Mouse (Mus musculus) Muller cell, postnatal 12 days (primary cell): Measurements from ENCODE around the gene Stard8.
A peak's percentile ranks its signal among the peaks of the same experiment; 100 is the strongest.
"Not testable (repeated sequence)": the region's sequence is repeated elsewhere in the genome, so short reads cannot be mapped to it uniquely, and the experiment has no call there.

Experiments
- DNase-seq: peaks from one replicate; pipeline ENCODE4 v3.0.0-alpha.2; 2015; ENCODE audit errors: inconsistent ontology term

Gene Stard8

DNA sequence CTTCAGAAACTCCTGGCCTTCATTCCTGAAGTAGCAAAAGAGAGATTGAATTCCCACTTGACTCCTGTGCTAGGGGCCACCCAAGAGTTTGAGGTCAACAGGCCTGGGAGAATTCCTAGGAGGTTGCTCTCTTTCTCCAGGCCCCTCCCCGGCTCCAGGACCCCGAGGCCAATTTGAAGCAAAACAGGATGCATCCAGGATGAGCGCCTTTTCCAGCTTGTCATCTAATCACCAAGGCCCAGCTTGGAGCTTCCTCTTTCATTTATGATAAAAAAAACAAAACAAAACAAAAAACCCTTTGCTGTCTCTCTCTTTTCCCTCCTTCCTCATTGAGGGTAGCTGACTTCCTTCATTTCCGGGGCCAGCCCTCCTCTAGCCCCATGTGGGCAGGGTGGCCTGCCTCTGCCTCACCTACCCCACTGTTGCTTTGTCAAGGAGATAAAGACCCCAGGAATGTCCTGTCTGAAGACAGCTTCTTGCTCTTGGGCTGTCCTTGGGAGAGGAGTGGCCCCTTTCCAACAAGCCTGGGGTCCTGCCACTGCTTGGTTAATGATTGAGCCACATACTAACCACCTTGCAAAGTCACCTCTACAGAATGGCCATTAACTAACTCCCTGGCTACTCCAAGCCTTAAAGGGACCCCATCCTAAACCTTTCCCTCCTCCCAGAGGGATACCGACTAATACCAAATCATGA, 43.5 kb downstream of the Stard8 start:
- no peak for DNase-seq

DNA sequence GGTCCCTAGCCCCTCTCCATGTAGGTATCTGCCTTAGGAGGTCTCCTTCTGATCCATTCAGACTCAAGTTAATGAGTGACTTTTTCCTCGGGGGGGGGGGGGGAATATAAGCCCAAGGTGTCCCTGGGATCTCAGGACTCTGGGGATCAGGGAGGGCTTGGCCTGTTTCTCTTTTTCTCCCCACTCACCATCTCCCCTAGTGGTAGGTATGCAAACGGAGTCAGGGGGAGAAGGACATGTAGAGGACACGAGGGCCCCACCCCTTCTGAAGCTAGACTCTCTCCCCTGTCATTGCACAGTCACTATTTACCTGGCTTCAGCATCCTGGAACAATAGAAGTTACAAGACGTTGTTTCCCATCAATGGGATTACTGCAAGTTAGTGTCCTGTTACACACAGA, 45.1 kb downstream of the Stard8 start:
- DNase-seq: no peak

- no peak for DNase-seq
Observed at GRCm38 (mm10) chrX:99049247-99049646, 46.2 kb downstream of the Stard8 start.

DNA sequence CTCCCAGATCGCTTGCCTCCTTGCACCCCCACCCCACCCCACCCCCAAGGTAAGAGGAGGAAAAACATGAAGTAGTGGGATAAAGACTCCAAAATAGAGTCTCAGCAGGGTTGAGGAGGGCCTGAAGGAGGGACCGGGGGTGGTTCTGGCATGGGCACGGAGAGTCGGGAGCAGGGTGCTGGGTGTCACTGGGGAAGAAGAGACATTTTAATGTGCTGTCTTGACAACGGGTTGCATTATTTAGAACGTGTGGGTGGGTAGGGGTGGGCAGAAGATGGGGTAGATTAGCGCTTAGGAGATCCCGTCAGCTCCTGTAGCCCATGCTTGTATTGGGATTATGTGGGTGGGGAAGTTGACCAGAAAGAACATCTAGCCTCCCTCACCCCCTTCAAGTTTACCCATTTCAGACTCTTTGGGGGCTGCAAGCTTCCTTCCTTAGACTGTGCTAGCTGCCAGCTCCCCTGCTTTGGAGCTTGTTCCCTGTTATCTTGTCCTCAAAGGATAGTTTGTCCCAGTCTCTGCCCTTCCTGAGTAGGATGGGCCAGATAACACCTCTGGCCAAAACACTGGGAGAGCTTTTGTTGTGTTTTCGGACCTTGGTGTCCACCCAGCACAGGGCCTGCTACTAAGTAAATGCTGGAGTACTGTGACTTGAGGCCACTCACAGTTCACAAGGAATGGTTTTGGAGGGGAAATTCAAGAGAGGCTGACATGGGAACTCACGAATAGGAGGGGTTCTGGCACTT, 47.9 kb downstream of the Stard8 start:
- DNase-seq: no peak

DNA sequence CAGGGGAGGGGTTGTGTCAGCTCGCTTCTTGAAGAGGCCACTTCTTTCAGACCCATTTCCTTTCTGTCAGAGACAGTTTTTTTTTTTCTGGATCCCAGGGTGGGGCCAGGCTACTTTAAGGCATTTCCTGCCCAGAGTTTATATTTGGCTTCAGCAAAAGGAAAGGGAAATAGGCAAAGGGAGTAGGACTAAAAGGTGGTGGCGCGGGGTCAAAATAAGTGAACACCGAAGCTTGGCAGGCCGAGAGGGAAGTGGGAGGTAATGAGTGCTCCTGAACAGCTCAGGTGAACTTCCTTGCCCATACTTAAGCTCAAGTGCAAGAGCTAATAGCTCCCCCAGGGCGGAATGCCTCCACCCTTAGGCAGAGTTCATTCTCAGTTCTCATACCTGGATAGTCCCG, 49.2 kb downstream of the Stard8 start:
- no peak for DNase-seq

GRCm38 (mm10) chrX:99054512-99054911, 51.5 kb downstream of the Stard8 start:
- no peak for DNase-seq

DNA sequence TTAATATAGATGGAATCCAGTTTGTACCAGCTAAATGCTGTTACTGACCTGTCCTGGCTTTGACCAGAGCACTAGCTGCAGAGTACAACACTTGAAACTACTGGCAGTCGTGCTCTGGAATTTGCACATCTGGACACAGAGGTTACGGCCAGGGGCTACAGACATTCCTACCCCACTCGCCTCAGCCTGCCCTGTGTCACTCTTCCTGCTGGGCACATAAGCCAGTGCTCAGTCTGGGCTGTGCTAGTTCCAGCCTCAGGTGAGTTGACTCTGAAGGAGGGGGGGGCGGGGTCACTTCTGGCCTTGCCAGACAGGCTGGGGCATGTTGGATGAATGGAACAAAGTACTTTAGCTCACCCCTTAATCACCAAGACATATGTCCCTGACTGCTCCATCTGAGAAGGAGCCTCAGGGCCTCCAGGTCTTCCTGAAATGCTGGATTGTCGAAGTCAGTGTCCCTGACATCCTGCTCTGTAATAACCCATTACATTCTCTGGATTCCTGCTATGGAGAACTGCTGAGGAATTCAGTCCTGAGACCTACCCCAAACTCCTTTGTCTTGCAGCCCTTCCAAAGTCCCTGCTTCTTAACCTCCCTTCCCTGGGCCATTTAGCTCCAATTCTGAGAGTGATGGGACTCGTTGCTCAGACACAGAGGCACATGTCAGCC, 54.9 kb downstream of the Stard8 start:
- DNase-seq: no peak

DNA sequence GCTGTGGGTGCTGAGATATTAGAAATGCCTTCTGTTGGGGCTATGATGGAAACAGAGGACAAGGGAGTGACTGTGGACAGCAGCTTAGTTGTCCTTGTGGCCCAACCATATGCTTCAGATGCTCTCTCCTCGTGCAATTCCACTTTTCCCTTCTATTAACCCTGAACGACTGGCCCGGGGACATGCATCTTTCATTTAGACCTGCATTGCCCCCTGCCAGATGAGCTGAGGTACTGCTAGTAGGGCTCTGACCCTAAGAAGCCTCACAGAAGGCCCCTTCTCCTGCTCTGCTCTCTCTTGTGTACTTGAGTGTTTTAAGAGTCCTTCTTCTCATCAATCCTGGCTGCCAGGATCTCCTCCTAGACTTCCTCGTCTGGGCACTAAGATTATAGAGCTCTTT, 56.1 kb downstream of the Stard8 start:
- DNase-seq: peak; percentile 3

- no peak for DNase-seq
Observed at GRCm38 (mm10) chrX:99065582-99065981, 62.5 kb downstream of the Stard8 start.

GRCm38 (mm10) chrX:99066550-99066949, 63.5 kb downstream of the Stard8 start:
- no peak for DNase-seq

- no peak for DNase-seq
Observed at GRCm38 (mm10) chrX:99067232-99067631, 64.2 kb downstream of the Stard8 start.

- DNase-seq: no peak
Observed at GRCm38 (mm10) chrX:99067671-99068151, 64.7 kb downstream of the Stard8 start.

- DNase-seq: no peak
Observed at GRCm38 (mm10) chrX:99071188-99071587, 68.1 kb downstream of the Stard8 start.

DNA sequence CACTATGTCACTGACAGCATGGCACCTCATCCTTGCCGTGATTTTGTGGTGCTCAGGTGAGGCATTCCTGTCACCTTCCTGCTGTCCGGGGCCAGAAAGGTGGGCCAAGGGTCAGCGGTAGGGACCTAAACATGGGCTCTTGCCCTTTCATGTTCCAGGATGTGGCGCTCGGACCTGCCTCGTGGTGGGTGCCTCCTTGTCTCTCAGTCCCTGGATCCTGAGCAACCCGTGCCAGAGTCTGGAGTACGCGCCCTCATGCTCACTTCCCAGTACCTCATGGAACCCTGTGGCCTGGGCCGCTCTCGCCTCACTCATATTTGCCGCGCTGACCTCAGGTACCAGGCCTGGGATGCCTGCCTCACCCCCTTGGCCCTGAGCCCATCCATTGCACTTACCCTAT, 69.5 kb downstream of the Stard8 start:
- DNase-seq: no peak

DNA sequence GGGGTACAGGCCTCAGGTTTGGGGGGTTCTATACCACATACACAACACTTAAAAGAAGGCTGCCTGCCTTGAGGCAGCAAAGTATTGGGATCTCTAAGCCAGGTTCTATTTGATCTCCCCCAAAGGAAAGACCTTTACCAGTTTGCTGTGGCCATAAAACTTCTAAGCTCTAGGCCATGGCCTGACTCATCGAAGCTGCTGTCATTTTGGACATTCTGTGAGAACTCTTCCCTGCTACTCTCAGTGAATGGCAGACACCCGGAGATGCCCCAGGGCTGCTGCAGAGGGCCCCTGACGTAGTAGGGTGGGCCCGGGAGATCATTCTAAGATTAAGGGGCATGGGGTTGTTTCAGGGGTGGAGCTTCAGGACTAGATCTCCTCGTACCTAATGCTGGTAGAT, 72.1 kb downstream of the Stard8 start:
- DNase-seq: no peak

DNA sequence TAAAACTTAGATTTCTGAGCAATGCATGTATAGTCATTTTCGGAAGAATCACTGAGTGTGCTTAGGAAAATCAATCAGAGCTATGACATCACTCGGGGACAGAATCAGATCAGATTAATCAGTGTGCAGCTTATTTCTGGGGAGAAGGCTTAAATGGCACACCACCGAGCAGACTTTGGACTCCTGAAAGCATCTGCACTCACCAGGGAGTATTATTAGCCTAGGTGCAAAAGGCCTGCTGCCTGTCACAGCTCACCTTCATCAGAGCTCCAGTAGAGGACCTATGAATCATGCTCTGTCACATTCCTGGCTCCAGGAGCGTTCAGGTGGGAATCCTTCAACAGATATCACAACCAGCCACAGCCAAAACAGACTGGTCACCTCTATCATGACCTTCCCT, 73.4 kb downstream of the Stard8 start:
- no peak for DNase-seq

DNA sequence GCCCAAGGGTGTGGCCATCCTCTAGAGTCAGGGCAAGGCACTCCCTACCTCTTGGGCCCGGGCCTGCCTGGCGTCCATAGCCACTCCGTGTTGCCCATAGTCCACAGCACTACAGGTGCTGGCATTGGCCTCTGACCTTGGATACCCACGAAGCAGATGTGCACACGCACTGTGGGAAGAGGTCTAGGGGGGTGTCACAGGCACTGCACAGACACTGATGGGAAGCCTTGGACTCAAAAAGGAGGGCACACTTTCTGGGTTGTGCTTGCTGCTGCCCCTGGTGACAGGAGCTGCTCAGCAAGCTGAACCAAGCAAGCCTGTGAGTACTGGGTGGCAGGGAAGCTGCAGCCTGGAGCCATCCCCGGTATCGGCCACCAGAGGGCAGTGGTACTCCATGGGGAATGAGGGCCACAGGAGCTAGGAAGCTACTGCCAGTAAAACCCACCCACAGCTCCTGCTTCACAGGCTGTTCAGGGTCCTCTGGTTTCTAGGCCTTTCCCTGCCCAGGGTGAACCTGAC, 75.4 kb downstream of the Stard8 start:
- not testable (repeated sequence) for DNase-seq

DNA sequence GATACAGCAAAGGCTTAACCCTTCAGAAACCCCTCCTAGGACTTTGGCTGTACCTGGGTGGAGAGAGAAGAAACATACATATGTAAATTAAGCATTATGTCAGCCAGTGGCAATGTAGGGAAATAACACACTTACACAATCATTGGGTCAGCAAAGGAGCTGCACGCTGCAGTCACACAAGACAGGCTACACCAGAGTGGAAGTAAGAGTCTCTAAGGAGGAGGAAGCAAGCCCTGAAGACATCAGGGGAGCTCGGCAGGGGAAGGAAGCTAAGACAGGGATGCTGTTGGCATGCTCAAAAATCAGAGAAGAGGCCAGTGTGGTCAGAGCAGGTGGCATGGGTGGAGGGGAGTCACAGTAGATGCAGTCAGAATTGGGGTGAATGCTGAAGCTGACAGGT, 89.7 kb downstream of the Stard8 start:
- DNase-seq: no peak

DNA sequence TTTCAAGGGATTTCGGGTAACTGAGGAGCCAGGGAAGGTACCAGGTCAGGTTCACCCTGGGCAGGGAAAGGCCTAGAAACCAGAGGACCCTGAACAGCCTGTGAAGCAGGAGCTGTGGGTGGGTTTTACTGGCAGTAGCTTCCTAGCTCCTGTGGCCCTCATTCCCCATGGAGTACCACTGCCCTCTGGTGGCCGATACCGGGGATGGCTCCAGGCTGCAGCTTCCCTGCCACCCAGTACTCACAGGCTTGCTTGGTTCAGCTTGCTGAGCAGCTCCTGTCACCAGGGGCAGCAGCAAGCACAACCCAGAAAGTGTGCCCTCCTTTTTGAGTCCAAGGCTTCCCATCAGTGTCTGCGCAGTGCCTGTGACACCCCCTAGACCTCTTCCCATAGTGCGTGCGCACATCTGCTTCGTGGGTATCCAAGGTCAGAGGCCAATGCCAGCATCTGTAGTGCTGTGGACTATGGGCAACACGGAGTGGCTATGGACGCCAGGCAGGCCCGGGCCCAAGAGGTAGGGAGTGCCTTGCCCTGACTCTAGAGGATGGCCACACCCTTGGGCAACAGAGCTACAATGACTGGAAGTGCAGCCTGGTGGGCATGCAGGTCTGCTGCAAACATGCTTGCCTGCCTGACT, 108.2 kb downstream of the Stard8 start:
- DNase-seq: not testable (repeated sequence)

GRCm38 (mm10) chrX:99119510-99119909, 116.5 kb downstream of the Stard8 start:
- no peak for DNase-seq
